Mouse (Mus musculus): Measurements from ENCODE around the gene Lce1m.

DNA sequence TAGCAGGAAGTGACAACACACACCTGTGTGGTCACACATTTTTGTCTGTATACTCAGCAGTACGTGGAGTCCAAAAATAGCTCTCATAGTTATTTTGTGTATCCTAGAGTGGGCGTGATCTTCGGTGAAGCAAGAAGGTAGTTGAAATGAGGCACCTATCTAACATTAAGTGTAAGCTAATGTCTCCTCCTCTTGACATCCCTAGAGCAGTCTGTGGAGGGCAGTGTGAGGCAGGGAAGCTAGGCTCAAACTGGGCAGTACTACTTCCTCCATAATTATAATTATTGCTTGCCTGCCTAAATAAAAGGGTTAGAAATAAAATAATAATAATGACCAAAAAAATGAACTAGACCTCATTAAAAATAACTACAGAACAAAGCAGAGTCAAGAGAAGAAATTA, 18.2 kb downstream of the Lce1m start:
- TF ChIP-seq POLR2A (IDR thresholded peaks at IDR 0.05; ENCODE audit: borderline replicate concordance, extremely low read depth, low read depth, low read length), result no peak
- no peak for TF ChIP-seq CTCF (IDR thresholded peaks at IDR 0.05; ENCODE audit: insufficient read depth, low read length)
